Mouse (Mus musculus): ENCODE results near the gene Pdk2.

The Pdk2 gene

GRCm38 (mm10) chr11:95006525-95007219 is 34.5 kb downstream of the Pdk2 start:
- in situ Hi-C loops (cut with MboI, MseI): no loop called here

- in situ Hi-C loops (cut with MboI, MseI): no loop called here
Measured at GRCm38 (mm10) chr11:95006038-95006437, 35.1 kb downstream of the Pdk2 start.

DNA sequence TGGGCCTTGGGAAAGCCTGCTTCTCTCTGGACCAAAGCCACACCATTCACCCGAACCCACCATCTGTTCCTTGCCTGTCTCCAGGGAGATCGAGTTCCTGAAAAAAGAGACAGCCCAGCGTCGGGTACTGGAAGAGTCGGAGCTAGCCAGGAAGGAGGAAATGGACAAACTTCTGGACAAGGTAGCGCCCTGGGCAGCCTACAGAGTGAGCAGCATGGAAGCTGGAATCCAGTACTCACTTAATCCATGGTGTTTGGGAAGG is 36.3 kb downstream of the Pdk2 start:
- in situ Hi-C loops (cut with MboI, MseI): no loop called here

- in situ Hi-C loops (cut with MboI, MseI): no loop called here
Measured at GRCm38 (mm10) chr11:95004136-95004936, 36.8 kb downstream of the Pdk2 start.

DNA sequence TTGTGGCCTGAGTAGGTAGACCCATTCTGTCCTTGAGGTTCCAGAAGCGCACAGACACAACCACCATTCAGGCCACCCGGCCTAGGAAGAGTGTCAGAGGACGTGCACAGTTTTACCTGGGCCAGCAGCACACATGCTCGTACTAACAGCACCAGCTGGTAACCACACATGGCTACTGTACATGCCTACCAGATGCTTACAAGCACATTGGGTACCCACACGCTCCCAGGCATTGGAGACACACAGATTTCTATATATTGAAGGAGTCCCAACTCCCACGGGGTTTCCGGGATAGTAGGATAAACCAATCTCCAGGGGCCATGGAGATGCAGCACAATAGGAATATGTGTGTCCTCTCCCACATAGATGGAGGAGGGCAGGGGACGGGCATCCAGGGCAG is 38.4 kb downstream of the Pdk2 start:
- in situ Hi-C loops (cut with MboI, MseI): no loop called here

DNA sequence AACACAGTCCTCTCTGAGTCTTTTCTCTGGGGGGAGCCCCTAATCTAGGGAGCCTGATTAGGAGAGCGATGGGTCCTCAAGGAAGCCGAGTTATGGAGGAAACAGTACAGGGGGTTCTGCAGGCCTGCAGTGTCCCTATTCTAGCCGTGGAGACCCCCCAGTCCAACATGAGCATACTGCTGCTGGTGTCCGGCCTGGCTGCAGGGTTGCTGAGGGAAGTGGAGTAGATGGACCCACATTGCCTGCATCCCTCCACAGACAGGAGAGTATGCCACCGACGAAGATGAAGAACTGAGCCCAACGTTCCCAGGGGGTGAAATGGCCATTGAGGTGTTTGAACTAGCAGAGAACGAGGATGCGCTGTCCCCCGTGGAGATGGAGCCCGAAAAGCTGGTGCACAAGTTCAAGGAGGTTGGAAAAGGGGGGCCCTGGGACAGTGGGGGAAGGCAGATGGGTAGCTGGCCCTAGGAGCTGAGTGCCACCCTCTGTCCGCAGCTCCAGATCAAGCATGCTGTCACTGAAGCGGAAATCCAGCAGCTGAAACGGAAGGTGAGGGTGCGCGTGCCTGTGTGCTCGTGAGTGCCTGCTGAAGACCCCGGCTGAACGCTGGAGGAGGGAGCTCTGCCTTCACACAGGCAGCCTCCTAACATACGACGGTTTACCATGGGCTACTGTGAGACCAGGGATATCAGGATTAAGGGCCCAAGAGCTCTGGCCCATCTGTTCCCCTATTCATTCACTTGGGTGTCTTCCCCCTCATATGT is 39.4 kb downstream of the Pdk2 start:
- in situ Hi-C loops (cut with MboI, MseI): no loop called here

DNA sequence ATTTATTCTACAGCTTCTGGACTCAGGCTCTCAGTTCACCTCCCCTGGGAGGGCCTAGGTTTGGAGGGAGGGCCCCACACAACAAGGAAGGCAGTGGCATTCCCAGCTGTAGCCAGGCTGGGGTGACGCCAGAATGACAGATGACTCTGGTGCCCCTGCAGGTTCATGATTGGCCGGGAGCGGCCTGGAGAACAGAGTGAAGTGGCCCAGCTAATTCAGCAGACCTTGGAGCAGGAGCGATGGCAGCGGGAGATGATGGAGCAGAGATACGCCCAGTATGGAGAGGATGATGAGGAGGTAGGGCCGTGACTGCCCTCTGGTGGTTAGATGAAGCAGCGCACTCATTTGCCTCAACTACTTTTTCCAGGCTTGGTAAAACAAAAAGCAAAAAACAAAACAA is 40.1 kb downstream of the Pdk2 start:
- in situ Hi-C loops (cut with MboI, MseI): no loop called here

- in situ Hi-C loops (cut with MboI, MseI): no loop called here
Measured at GRCm38 (mm10) chr11:95000548-95000947, 40.6 kb downstream of the Pdk2 start.

DNA sequence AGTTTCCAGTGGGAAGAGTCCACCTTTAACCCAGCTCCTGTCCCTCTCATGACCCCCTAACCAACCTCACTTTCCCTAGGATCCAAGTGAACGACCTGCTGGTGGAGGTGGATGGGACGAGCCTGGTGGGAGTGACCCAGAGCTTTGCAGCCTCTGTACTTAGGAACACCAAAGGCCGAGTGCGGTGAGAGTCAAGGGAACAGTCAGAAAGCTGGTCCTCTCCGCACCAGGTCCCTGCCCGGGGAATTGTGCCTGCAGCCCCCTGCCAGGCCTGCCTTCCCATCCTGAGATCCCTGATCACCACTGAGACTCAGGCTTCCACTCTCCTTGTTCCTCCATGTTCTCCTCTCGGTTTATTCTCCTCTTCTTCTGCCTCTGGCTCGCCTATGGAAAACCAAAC is 41.0 kb downstream of the Pdk2 start:
- in situ Hi-C loops (cut with MboI, MseI): no loop called here

DNA sequence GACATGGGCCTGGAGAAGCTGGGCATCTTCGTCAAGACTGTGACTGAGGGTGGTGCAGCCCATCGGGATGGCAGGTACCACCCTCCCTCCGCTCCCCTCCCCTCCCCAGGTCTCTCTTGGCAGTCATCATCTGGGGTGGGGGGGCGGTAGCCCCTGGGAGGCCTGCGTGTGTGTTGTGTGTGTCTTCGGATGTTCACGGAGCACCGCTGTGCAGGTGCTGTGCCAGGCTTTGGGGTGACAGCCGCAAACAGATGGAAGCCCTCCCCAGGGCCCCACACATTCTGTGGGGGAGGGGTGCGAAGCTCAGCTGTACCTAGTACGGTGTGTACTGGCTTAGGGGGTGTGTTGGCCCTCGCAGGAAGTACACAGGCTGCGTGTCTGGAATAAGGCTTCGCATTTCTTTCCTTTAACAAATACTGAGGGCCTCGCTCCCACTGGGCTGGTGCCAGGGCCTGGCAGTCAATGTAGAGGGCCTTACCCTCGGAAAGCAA is 43.1 kb downstream of the Pdk2 start:
- in situ Hi-C loops (cut with MboI, MseI): no loop called here

GRCm38 (mm10) chr11:94997596-94997995 is 43.6 kb downstream of the Pdk2 start:
- in situ Hi-C loops (cut with MboI, MseI): no loop called here

GRCm38 (mm10) chr11:94996984-94997383 is 44.2 kb downstream of the Pdk2 start:
- in situ Hi-C loops (cut with MboI, MseI): no loop called here

GRCm38 (mm10) chr11:94996101-94996500 is 45.1 kb downstream of the Pdk2 start:
- in situ Hi-C loops (cut with MboI, MseI): no loop called here

DNA sequence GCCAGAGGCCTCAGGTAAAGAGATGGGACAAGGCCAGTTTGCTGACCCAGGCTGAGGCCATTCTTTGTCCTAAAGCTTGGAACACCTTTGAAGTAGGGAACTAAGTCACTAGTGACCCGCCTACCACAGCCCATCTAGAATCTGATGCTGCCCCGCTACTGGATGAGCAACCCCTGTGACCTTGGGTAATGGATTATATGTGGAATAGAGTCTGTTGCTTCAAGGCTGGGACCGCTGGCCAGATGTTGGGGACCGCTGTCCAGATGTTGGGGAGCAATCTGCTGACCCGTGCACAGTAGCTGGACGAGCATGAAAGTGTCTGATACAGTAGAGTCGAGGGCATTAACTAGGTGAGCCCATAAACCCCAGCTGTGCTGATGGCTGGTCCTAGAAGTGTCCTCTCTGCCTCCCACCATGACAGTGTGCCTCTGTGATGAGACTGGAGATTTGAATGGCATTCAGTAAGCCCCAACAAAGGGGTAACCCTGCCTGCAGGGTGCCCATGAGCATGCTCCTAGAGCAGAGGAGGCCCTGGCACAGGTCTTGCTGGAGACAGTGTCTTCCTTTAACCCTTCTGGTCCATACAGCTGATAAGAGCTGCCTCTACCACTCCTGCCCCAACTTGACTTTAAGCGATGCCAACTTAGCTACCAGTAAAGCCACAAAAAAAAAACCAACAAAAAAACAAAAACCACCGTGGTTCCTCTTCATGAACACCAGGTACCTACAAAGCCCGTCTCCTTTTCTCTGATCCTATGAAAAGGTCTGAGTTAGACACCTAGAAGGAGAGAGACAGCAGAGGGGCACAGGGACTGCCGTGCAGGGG is 46.0 kb downstream of the Pdk2 start:
- in situ Hi-C loops (cut with MboI, MseI): no loop called here

DNA sequence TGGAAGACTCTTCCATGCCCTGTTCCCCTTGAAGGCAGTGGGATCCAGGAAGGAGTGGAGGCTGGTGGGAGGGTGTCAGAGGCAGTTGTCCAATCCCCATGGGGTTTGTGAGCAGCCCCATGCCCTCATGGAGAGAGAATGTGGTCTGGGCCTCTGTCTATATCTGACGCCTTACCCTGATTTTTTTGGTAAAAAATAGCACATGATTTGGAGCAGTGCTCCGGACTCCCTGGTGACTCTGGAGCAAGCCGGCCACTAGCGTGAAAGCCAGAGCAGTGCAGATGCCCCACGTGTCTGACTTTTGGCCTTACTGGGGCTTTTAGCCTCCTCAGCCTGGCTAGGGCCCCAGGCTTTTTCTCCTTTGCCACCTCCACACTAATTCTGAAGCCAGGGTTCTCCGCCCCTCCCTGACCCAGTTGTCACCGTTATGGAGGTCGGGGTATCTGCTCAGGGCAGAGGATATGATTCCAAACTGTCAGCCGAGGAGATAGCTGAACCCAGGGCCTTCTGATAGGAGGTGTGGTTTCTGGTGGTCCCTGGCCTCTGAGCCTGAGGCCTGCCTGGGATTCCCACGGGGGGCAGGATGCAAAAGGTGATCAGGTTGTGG is 46.8 kb downstream of the Pdk2 start:
- in situ Hi-C loops (cut with MboI, MseI): no loop called here

GRCm38 (mm10) chr11:94992754-94993606 is 48.2 kb downstream of the Pdk2 start:
- in situ Hi-C loops (cut with MboI, MseI): no loop called here

DNA sequence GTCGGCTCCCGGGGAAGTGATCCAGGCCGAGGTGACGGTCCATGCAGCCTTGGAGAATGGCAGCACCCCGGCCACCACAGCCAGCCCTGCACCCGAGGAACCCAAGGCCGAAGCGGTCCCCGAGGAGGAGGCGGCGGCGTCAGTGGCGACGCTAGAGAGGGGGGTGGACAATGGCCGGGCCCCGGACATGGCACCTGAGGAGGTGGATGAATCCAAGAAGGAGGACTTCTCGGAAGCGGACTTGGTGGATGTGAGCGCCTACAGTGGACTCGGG is 48.7 kb downstream of the Pdk2 start:
- in situ Hi-C loops (cut with MboI, MseI): no loop called here

DNA sequence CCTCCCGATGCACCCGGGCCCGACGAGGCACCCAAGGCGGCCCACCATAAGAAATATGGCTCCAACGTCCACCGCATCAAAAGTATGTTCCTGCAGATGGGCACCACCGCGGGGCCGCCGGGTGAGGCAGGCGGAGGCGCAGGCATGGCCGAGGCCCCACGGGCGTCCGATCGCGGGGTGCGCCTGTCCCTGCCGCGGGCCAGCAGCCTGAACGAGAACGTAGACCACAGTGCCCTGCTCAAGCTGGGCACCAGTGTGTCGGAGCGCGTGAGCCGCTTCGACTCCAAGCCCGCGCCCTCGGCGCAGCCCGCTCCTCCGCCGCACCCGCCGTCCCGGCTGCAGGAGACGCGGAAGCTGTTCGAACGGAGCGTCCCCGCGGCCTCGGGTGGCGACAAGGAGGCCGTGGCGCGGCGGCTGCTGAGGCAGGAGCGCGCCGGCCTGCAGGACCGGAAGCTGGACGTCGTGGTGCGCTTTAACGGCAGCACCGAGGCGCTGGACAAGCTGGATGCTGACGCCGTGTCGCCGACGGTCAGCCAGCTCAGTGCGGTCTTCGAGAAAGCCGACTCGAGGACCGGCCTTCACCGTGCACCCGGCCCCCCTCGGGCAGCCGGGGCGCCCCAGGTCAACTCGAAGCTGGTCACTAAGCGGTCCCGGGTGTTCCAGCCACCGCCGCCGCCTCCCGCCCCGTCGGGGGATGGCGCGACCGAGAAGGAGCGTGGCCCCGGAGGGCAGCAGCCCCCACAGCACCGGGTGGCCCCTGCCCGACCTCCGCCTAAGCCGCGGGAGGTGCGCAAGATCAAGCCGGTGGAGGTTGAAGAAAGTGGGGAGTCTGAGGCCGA is 49.3 kb downstream of the Pdk2 start:
- in situ Hi-C loops (cut with MboI, MseI): no loop called here

- in situ Hi-C loops (cut with MboI, MseI): no loop called here
Measured at GRCm38 (mm10) chr11:94990749-94991577, 50.2 kb downstream of the Pdk2 start, which contains the start of gene Ppp1r9b. TSS of gene Ppp1r9b (plus strand) at chr11:94991035.
